ENCODE assay signal across 11 mouse cellular contexts in the genomic region with DNA sequence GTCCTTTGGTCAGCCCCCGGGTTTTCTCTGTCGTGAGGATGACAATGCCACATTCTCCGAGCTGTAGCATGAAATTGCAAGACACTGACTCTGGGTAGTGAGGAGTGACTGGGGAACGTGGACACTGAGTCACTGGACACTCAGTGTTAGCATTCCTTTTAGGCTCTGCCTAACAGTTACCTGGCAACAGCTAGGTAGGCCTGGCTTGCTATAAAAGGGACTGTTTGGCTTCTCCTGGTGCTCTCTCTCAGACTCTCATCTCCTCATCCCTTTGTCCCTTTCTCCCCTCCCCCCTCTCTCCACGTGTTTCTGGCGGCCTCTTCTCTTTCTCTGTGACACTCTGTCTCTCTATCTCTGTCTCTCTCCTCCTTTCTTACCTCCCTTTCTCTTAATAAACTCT. TPM values are rescaled to one million over a fixed set of nuclear protein-coding genes. Genes with fewer than 3 reads are reported as not detected.
DNase-seq lines count a peak whose midpoint lies in the region; ATAC-seq and TF ChIP-seq lines count a peak whose summit lies in the region.
"Had no signal": no experiment of that assay in that cellular context is flagged by ENCODE, and none has a peak within 500 bp of the region (broad histone marks: within the 10 kb centered on the region; RNA-seq: fewer than 3 reads in every experiment).

No protein-coding gene starts in this region.

- peaks cover 20% of the 10 kb centered on the region; the same call in 1 of the 2 replicates for H3K27me3 ChIP-seq in heart, embryonic 15.5 days
- H3K27me3 ChIP-seq in heart, adult 2 months (ENCODE audit: control insufficient read depth, insufficient read depth, low read length) = no peaks in the 10 kb centered on the region
- peaks cover 25% of the 10 kb centered on the region for H3K27me3 ChIP-seq in hindbrain, embryonic 12.5 days
- peaks cover 47% of the 10 kb centered on the region for H3K27me3 ChIP-seq in midbrain, embryonic 12.5 days

- no peak for TF ChIP-seq CTCF in heart, adult 2 months (IDR thresholded peaks at IDR 0.05)

- H3K9ac ChIP-seq in heart, embryonic 15.5 days = 0 out of 2 replicates have a peak overlapping the region, but pooled peaks have one; percentile 30
- no peak overlapping the region for H3K9ac ChIP-seq in heart, adult 2 months (ENCODE audit: low read depth, low read length)
- peak overlapping the region; percentile 58 for H3K9ac ChIP-seq in hindbrain, embryonic 12.5 days
- peak overlapping the region; percentile 50; the same call in 1 of the 2 replicates for H3K9ac ChIP-seq in midbrain, embryonic 12.5 days (replicated peaks)

- no peaks in the 10 kb centered on the region for H3K79me2 ChIP-seq in heart, adult 2 months (replicated peaks; ENCODE audit: control insufficient read depth, insufficient read depth, low read length)

- no peaks in the 10 kb centered on the region for H3K36me3 ChIP-seq in heart, embryonic 15.5 days
- H3K36me3 ChIP-seq in heart, adult 2 months (ENCODE audit: control insufficient read depth, insufficient read depth, low read length) = no peaks in the 10 kb centered on the region
- H3K36me3 ChIP-seq in hindbrain, embryonic 12.5 days = no peaks in the 10 kb centered on the region
- H3K36me3 ChIP-seq in midbrain, embryonic 12.5 days = no peaks in the 10 kb centered on the region

- TF ChIP-seq POLR2A in heart, adult 2 months (IDR thresholded peaks at IDR 0.05; ENCODE audit: insufficient read depth, low read depth, low read length) = no peak

- H3K4me2 ChIP-seq in heart, embryonic 15.5 days = peak overlapping the region; percentile 59
- peak overlapping the region; percentile 73 for H3K4me2 ChIP-seq in hindbrain, embryonic 12.5 days (replicated peaks)
- peak overlapping the region; percentile 64 for H3K4me2 ChIP-seq in midbrain, embryonic 12.5 days (replicated peaks)

- WGBS in heart, embryonic 15.5 days = 29% methylated on average over 6 of the region's 6 CpGs
- WGBS in heart, adult 2 months = 34% methylated on average over 6 of the region's 6 CpGs
- 3% methylated on average over 6 of the region's 6 CpGs for WGBS in hindbrain, embryonic 12.5 days
- WGBS in midbrain, embryonic 12.5 days = 7% methylated on average over 6 of the region's 6 CpGs

- no peak overlapping the region for H3K27ac ChIP-seq in heart, embryonic 15.5 days
- H3K27ac ChIP-seq in heart, adult 2 months = no peak overlapping the region
- H3K27ac ChIP-seq in hindbrain, embryonic 12.5 days = peak overlapping the region; percentile 75
- peak overlapping the region; percentile 70 for H3K27ac ChIP-seq in midbrain, embryonic 12.5 days (replicated peaks)

- no peak for DNase-seq in heart, adult 2 months
- DNase-seq in brain, adult 2 months (ENCODE audit: low read depth, low spot score) = peak; percentile 50
- DNase-seq in thymus, postnatal 14 days = no peak
- DNase-seq in frontal cortex, postnatal 10 days (ENCODE audit: low spot score in 2 of 2) = no peak
- no peak for DNase-seq in left cerebral cortex, postnatal 36 days (ENCODE audit: low spot score in 2 of 2)

- no peak for ATAC-seq in heart, embryonic 15.5 days (replicated peaks; ENCODE audit: insufficient number of reproducible peaks, insufficient read depth, low FRiP score, low read depth)
- ATAC-seq in hindbrain, embryonic 12.5 days (ENCODE audit: low FRiP score) = peak; percentile 51; the same call in 1 of the 2 replicates
- peak; percentile 18; the same call in 1 of the 2 replicates for ATAC-seq in midbrain, embryonic 12.5 days (ENCODE audit: low FRiP score, low read depth)
- ATAC-seq: CD4-positive, CD25-positive, alpha-beta regulatory T cell, adult 4 months had no signal

- H3K4me3 ChIP-seq in heart, embryonic 15.5 days = peak overlapping the region; percentile 37
- no peak overlapping the region for H3K4me3 ChIP-seq in heart, adult 2 months
- H3K4me3 ChIP-seq in hindbrain, embryonic 12.5 days = peak overlapping the region; percentile 38
- peak overlapping the region; percentile 42 for H3K4me3 ChIP-seq in midbrain, embryonic 12.5 days

- H3K9me3 ChIP-seq in heart, embryonic 15.5 days (replicated peaks) = no peaks in the 10 kb centered on the region
- no peaks in the 10 kb centered on the region for H3K9me3 ChIP-seq in hindbrain, embryonic 12.5 days (replicated peaks)
- no peaks in the 10 kb centered on the region for H3K9me3 ChIP-seq in midbrain, embryonic 12.5 days

- TF ChIP-seq EP300 in heart, adult 2 months (IDR thresholded peaks at IDR 0.05; ENCODE audit: insufficient read depth, low read depth, low read length) = no peak

- H3K4me1 ChIP-seq in heart, embryonic 15.5 days (replicated peaks) = peaks cover 33% of the 10 kb centered on the region
- no peaks in the 10 kb centered on the region for H3K4me1 ChIP-seq in heart, adult 2 months (ENCODE audit: control insufficient read depth, insufficient read depth, low read length)
- H3K4me1 ChIP-seq in hindbrain, embryonic 12.5 days = peaks cover 32% of the 10 kb centered on the region
- peaks cover 25% of the 10 kb centered on the region for H3K4me1 ChIP-seq in midbrain, embryonic 12.5 days

- intact Hi-C loops in heart, adult 2 months (cut with DNase I) = no loop called here
- intact Hi-C loops in left cerebral cortex, postnatal 36 days (cut with DNase I) = no loop called here

RNA-seq across cellular contexts. Expression of a gene that starts 3.8 kb away (rescaled TPM):
- polyA plus RNA-seq in heart, embryonic 15.5 days (2015; fragmentation: Nextera tagmentation; extraction: Ambion mirVana) = 3,544 and 4,168 TPM in 2 replicates
- 100 to 1,000 TPM; 463 to 551 TPM for total RNA-seq in heart, adult 2 months (2021)
- 1,125 and 1,658 TPM in 2 replicates for polyA plus RNA-seq in heart, adult 2 months (2012; rRNA removed)
- 1.1 and 1.7 TPM in 2 replicates for polyA plus RNA-seq in hindbrain, embryonic 12.5 days (2016; fragmentation: Nextera tagmentation; extraction: Ambion mirVana)
- polyA plus RNA-seq in midbrain, embryonic 12.5 days (2016; fragmentation: Nextera tagmentation; extraction: Ambion mirVana) = 1.2 and 1.4 TPM in 2 replicates
- not detected for total RNA-seq in left cerebral cortex, postnatal 36 days (2021)
- total RNA-seq: adrenal gland, postnatal 36 days had no signal
- polyA plus RNA-seq: CD4-positive, CD25-positive, alpha-beta regulatory T cell, adult 4 months; frontal cortex, adult 2 months had no signal

RNA-seq across cellular contexts. Expression of a gene that starts 24.3 kb away (rescaled TPM):
- 96.4 and 112 TPM in 2 replicates for polyA plus RNA-seq in heart, embryonic 15.5 days (2015; fragmentation: Nextera tagmentation; extraction: Ambion mirVana)
- total RNA-seq in heart, adult 2 months (2021) = 10 to 100 TPM; 30.9 to 42.6 TPM
- 49.1 and 58.1 TPM in 2 replicates for polyA plus RNA-seq in heart, adult 2 months (2012; rRNA removed)
- polyA plus RNA-seq in hindbrain, embryonic 12.5 days (2016; fragmentation: Nextera tagmentation; extraction: Ambion mirVana) = 79.6 and 84.1 TPM in 2 replicates
- polyA plus RNA-seq in midbrain, embryonic 12.5 days (2016; fragmentation: Nextera tagmentation; extraction: Ambion mirVana) = 90.8 and 91.9 TPM in 2 replicates
- total RNA-seq in left cerebral cortex, postnatal 36 days (2021) = 10 to 100 TPM; 18.0 to 19.2 TPM

RNA-seq across cellular contexts. Expression of a gene that starts 40.6 kb away (rescaled TPM):
- polyA plus RNA-seq in heart, embryonic 15.5 days (2015; fragmentation: Nextera tagmentation; extraction: Ambion mirVana) = 31.7 and 43.7 TPM in 2 replicates
- total RNA-seq in heart, adult 2 months (2021) = 10 to 100 TPM; 18.6 to 19.9 TPM
- polyA plus RNA-seq in heart, adult 2 months (2012; rRNA removed) = 25.6 and 33.3 TPM in 2 replicates
- 41.4 and 52.2 TPM in 2 replicates for polyA plus RNA-seq in hindbrain, embryonic 12.5 days (2016; fragmentation: Nextera tagmentation; extraction: Ambion mirVana)
- polyA plus RNA-seq in midbrain, embryonic 12.5 days (2016; fragmentation: Nextera tagmentation; extraction: Ambion mirVana) = 33.1 and 51.5 TPM in 2 replicates
- 10 to 100 TPM; 12.4 to 19.1 TPM for total RNA-seq in left cerebral cortex, postnatal 36 days (2021)

RNA-seq across cellular contexts. Expression of a gene that starts 47.5 kb away (rescaled TPM):
- 0.72 and 2.0 TPM in 2 replicates for polyA plus RNA-seq in heart, embryonic 15.5 days (2015; fragmentation: Nextera tagmentation; extraction: Ambion mirVana)
- 10 to 100 TPM; 10.4 to 13.9 TPM for total RNA-seq in heart, adult 2 months (2021)
- polyA plus RNA-seq in heart, adult 2 months (2012; rRNA removed) = 10.5 and 15.4 TPM in 2 replicates
- polyA plus RNA-seq in hindbrain, embryonic 12.5 days (2016; fragmentation: Nextera tagmentation; extraction: Ambion mirVana) = 3.6 and 4.0 TPM in 2 replicates
- 2.6 and 3.0 TPM in 2 replicates for polyA plus RNA-seq in midbrain, embryonic 12.5 days (2016; fragmentation: Nextera tagmentation; extraction: Ambion mirVana)
- 1 to 10 TPM; 1.6 to 2.2 TPM for total RNA-seq in left cerebral cortex, postnatal 36 days (2021)
- polyA plus RNA-seq: CD4-positive, CD25-positive, alpha-beta regulatory T cell, adult 4 months had no signal

RNA-seq across cellular contexts. Expression of a gene that starts 53.1 kb away (rescaled TPM):
- polyA plus RNA-seq in heart, embryonic 15.5 days (2015; fragmentation: Nextera tagmentation; extraction: Ambion mirVana) = 33.6 and 42.2 TPM in 2 replicates
- 10 to 100 TPM; 53.4 to 62.2 TPM for total RNA-seq in heart, adult 2 months (2021)
- polyA plus RNA-seq in heart, adult 2 months (2012; rRNA removed) = 46.3 and 71.2 TPM in 2 replicates
- polyA plus RNA-seq in hindbrain, embryonic 12.5 days (2016; fragmentation: Nextera tagmentation; extraction: Ambion mirVana) = 59.0 and 60.9 TPM in 2 replicates
- 57.9 and 59.1 TPM in 2 replicates for polyA plus RNA-seq in midbrain, embryonic 12.5 days (2016; fragmentation: Nextera tagmentation; extraction: Ambion mirVana)
- total RNA-seq in left cerebral cortex, postnatal 36 days (2021) = 10 to 100 TPM; 82.8 to 91.0 TPM

Comparison
In these comparisons a context has a peak if more than half of its experiments do, and no peak if none do; other contexts are left out.
1. H3K27ac ChIP-seq: peak in hindbrain, embryonic 12.5 days (single experiment) and midbrain, embryonic 12.5 days (single experiment); none in heart, embryonic 15.5 days (single experiment) and heart, adult 2 months (single experiment).
2. RNA of a gene that starts 3.8 kb away (polyA plus RNA-seq): 3,544 to 4,168 TPM in heart, embryonic 15.5 days and 1,125 to 1,658 TPM in heart, adult 2 months; 1.1 to 1.7 TPM in hindbrain, embryonic 12.5 days and 1.2 to 1.4 TPM in midbrain, embryonic 12.5 days; every median in the first group is over 100 times any median in the second.
3. Peak in every context shown above with its lines, with median percentiles within 50 percentile points of each other: H3K4me2 ChIP-seq.